Mouse (Mus musculus): Measurements from ENCODE around the gene Espn. TPM values are rescaled to one million over a fixed set of nuclear protein-coding genes. Genes with fewer than 3 reads are reported as not detected.

Gene Espn
- polyA plus RNA-seq, 1 experiment from 2014 or later, result 11.5 TPM

GRCm38 (mm10) chr4:152131809-152132771 lies 20.1 kb downstream of the Espn start:
- Histone ChIP-seq H3K9ac (peak overlapping the region; percentile 44; the same call in 1 of the 2 replicates), H3K4me3 (ENCODE audit: low read depth, low read length) (peak overlapping the region; percentile 41), H3K4me2 (peak overlapping the region; percentile 73), H3K27ac (ENCODE audit: low read depth) (peak overlapping the region; percentile 6; the same call in 1 of the 2 replicates), H3K4me1 (ENCODE audit: insufficient read depth) (0 out of 2 replicates have a peak, but pooled peaks cover 5% of the 10 kb centered on the region), H3K36me3 (ENCODE audit: insufficient read depth) (no peaks in the 10 kb centered on the region), H3K27me3 (ENCODE audit: insufficient read depth, low read length) (peaks cover 78% of the 10 kb centered on the region), H3K9me3 (ENCODE audit: low read depth, low read length) (no peaks in the 10 kb centered on the region)
- ATAC-seq (ENCODE audit: insufficient read depth) (peak; percentile 58), DNase-seq (peak; percentile 68)
- TF ChIP-seq CTCF (IDR thresholded peaks at IDR 0.05; ENCODE audit: low read depth), result no peak
- 4% methylated on average over 50 of the region's 50 CpGs for WGBS

- Histone ChIP-seq H3K4me3 (ENCODE audit: low read depth, low read length) (peak overlapping the region; percentile 41), H3K9ac (peak overlapping the region; percentile 44), H3K4me2 (peak overlapping the region; percentile 73), H3K27ac (ENCODE audit: low read depth) (peak overlapping the region; percentile 65; the same call in 1 of the 2 replicates), H3K9me3 (ENCODE audit: low read depth, low read length) (no peaks in the 10 kb centered on the region), H3K27me3 (ENCODE audit: insufficient read depth, low read length) (peaks cover 89% of the 10 kb centered on the region), H3K4me1 (ENCODE audit: insufficient read depth) (0 out of 2 replicates have a peak, but pooled peaks cover 5% of the 10 kb centered on the region), H3K36me3 (ENCODE audit: insufficient read depth) (no peaks in the 10 kb centered on the region)
- ATAC-seq (ENCODE audit: insufficient read depth) (peak; percentile 78), DNase-seq (peak; percentile 75)
- under 1% methylated on average over 78 of the region's 85 CpGs for WGBS
- peak; percentile 43 for TF ChIP-seq CTCF (IDR thresholded peaks at IDR 0.05; ENCODE audit: low read depth)
Measured at GRCm38 (mm10) chr4:152130771-152131653, 21.2 kb downstream of the Espn start.

DNA sequence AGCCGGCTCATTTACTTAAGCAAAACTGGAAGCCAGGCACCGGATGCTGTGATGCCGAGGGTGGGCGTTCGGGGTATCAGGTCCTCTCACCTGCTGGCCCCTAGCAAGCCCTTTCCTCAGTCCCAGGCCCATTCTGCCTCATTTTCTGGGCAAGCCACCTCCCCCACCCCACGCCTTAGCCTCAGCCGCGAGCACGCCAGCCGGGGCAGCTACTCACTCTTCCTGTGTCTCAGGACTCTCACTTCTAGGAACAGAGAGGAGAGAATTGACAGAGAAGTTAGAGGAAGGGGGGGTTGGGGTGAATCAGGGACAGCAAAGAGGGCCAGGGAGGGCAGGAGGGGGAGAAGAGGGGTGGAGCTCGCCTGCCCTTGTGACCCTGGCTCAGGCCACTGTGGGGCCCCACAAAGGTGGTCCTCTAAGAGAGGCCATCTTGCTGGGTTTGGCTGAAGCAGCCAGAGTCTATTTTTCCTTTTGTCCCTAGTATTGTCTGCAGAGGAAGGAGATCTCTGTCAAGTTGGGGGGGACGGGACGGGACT lies 22.7 kb downstream of the Espn start:
- H3K27ac ChIP-seq (ENCODE audit: low read depth), result no peak overlapping the region
- DNase-seq (no peak), ATAC-seq (ENCODE audit: insufficient read depth) (no peak)
- no peak for TF ChIP-seq CTCF (IDR thresholded peaks at IDR 0.05; ENCODE audit: low read depth)
- 35% methylated on average over 13 of the region's 13 CpGs for WGBS
- H3K27me3 ChIP-seq (ENCODE audit: insufficient read depth, low read length), result peaks cover 99% of the 10 kb centered on the region
- no peak overlapping the region for H3K4me3 ChIP-seq (ENCODE audit: low read depth, low read length)
- peak overlapping the region; percentile 73 for H3K4me2 ChIP-seq
- no peaks in the 10 kb centered on the region; the same call in 1 of the 2 replicates for H3K36me3 ChIP-seq (ENCODE audit: insufficient read depth)
- no peak overlapping the region; the same call in 1 of the 2 replicates for H3K9ac ChIP-seq
- 0 out of 2 replicates have a peak, but pooled peaks cover 5% of the 10 kb centered on the region for H3K4me1 ChIP-seq (ENCODE audit: insufficient read depth)
- no peaks in the 10 kb centered on the region for H3K9me3 ChIP-seq (ENCODE audit: low read depth, low read length)

DNA sequence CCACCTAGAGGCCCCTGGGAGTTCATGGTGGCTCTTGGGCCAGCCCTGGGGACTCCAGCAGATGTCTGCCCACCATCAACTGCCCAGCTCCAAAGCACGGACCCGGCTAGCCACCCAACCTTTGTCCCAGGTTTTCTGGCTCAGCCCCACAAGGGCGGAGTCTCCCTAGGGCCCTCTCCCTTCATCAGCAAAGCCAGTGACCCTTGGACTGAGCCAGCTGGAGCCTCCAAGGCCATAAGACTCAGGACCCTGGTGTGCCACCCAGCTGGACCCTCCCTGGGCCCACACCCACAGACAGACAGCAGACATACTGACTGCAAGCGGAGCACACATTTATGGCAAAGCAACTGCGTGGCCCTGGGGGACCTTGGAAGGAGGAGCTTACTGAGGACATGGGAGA lies 23.4 kb downstream of the Espn start:
- DNase-seq (no peak), ATAC-seq (ENCODE audit: insufficient read depth) (no peak)
- no peak for TF ChIP-seq CTCF (IDR thresholded peaks at IDR 0.05; ENCODE audit: low read depth)
- Histone ChIP-seq H3K9me3 (ENCODE audit: low read depth, low read length) (no peaks in the 10 kb centered on the region), H3K9ac (no peak overlapping the region), H3K36me3 (ENCODE audit: insufficient read depth) (no peaks in the 10 kb centered on the region; the same call in 1 of the 2 replicates), H3K4me1 (ENCODE audit: insufficient read depth) (0 out of 2 replicates have a peak, but pooled peaks cover 5% of the 10 kb centered on the region), H3K4me2 (no peak overlapping the region), H3K4me3 (ENCODE audit: low read depth, low read length) (no peak overlapping the region), H3K27ac (ENCODE audit: low read depth) (no peak overlapping the region), H3K27me3 (ENCODE audit: insufficient read depth, low read length) (peaks cover 99% of the 10 kb centered on the region)
- WGBS, result 58% methylated on average over 5 of the region's 5 CpGs

GRCm38 (mm10) chr4:152127884-152128283 lies 24.3 kb downstream of the Espn start:
- ATAC-seq (ENCODE audit: insufficient read depth), result no peak
- no peak for DNase-seq

More at GRCm38 (mm10) chr4:152127884-152128283, 24.3 kb downstream of the Espn start:
- Histone ChIP-seq H3K4me2 (no peak overlapping the region), H3K9me3 (ENCODE audit: low read depth, low read length) (no peaks in the 10 kb centered on the region), H3K4me3 (ENCODE audit: low read depth, low read length) (no peak overlapping the region), H3K9ac (no peak overlapping the region), H3K27ac (ENCODE audit: low read depth) (no peak overlapping the region), H3K27me3 (ENCODE audit: insufficient read depth, low read length) (peaks cover 100% of the 10 kb centered on the region), H3K4me1 (ENCODE audit: insufficient read depth) (0 out of 2 replicates have a peak, but pooled peaks cover 5% of the 10 kb centered on the region), H3K36me3 (ENCODE audit: insufficient read depth) (no peaks in the 10 kb centered on the region; the same call in 1 of the 2 replicates)
- no peak for TF ChIP-seq CTCF (IDR thresholded peaks at IDR 0.05; ENCODE audit: low read depth)
- WGBS, result 74% methylated on average over 11 of the region's 11 CpGs

Data from lung, embryonic 14.5 days (tissue).